Mouse (Mus musculus) megakaryocyte, embryonic 14.5 days (primary cell): ENCODE results near the gene Fau.

ENCODE experiments used
- FLI1 ChIP-seq: IDR thresholded peaks from 2 replicates; pipeline ENCODE4 v1.6.1; 2012; ENCODE audit warnings: low read length, inconsistent platforms, mixed read lengths
- GATA1 ChIP-seq: IDR thresholded peaks from 3 replicates; pipeline ENCODE4 v1.6.1; 2012; ENCODE audit warnings: mixed read lengths, low read length, inconsistent platforms, borderline replicate concordance

DNA sequence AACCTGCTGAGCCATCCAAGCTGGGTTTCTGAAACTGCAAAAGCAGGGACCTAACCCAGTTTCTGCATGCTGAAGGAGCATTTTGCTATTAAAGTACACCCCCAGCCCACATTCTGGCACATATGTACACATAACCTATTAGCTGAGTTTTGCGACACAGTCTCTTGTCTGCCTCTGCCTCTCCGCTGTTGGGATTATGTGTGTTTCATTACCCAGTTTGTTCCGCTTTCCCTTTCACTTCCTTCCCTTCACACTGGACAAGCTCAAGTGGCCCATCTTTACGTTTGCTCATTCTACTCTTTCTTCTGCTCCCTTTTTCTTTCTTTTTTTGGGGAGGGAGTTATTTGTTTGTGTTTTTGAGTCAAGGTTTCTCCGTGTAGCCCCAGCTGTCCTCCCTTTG, 16.2 kb downstream of the Fau start:
- TF ChIP-seq GATA1 = no peak
- no peak for TF ChIP-seq FLI1
